Mouse (Mus musculus) macrophage (primary cell): Measurements from ENCODE around the gene Iqcf1. TPM values are rescaled to one million over a fixed set of nuclear protein-coding genes. Genes with fewer than 3 reads are reported as not detected.

Source experiments
- H3K27ac ChIP-seq: fragments of 350-480 bp; formaldehyde crosslinking; 2 replicates; pipeline ENCODE4 v1.9.0; 2021
- H3K36me3 ChIP-seq: fragments of 350-480 bp; formaldehyde crosslinking; 2 replicates; pipeline ENCODE4 v1.9.0; 2021; ENCODE audit errors: inconsistent target
- H3K4me3 ChIP-seq: fragments of 350-480 bp; formaldehyde crosslinking; 2 replicates; pipeline ENCODE4 v1.9.0; 2021; ENCODE audit errors: inconsistent target
- H3K79me2 ChIP-seq: fragments of 350-480 bp; formaldehyde crosslinking; 2 replicates; pipeline ENCODE4 v1.9.0; 2021; ENCODE audit errors: inconsistent target
- WGBS: methylation state at CpG from one replicate; pipeline ENCODE4 v1.1.7; 2026; ENCODE audit warnings: inconsistent platforms; ENCODE audit not compliant: missing documents; 5-methylcytosine and 5-hydroxymethylcytosine counted together
- polyA plus RNA-seq: library from polyadenylated mRNA; stranded (reverse); fragments of 250-400 nt; gene quantifications from 3 replicates; pipeline ENCODE4 v1.2.4, GENCODE M21; 2018; ENCODE audit warnings: inconsistent platforms
- total RNA-seq, 78 experiments: library from RNA; depleted of rRNA; stranded (reverse); fragments of 250-400 nt; gene quantifications; 1 replicate in 9 of 78; 2 replicates in 24 of 78; 3 replicates in 43 of 78; 4 replicates in 2 of 78; pipeline ENCODE4 v1.2.4; 2018; ENCODE audit warnings: inconsistent platforms in 56 of 78

The Iqcf1 gene
- total RNA-seq (2018; cell fraction: chromatin; rRNA removed), result not detected
- not detected for total RNA-seq (2018; cell fraction: cytosol; rRNA removed)
- total RNA-seq (2018; cell fraction: nucleus; rRNA removed), result not detected
- not detected in 3 replicates for polyA plus RNA-seq

GRCm38 (mm10) chr9:106499667-106500066 is at the start of gene Iqcf1:
Gene Iqcf1 (plus strand): TSS chr9:106499967.
- H3K79me2 ChIP-seq, result no peaks in the 10 kb centered on the region
- H3K36me3 ChIP-seq, result no peaks in the 10 kb centered on the region
- no peak within 1 kb of the TSS for H3K4me3 ChIP-seq
- no peak within 1 kb of the TSS for H3K27ac ChIP-seq
- WGBS, result 91% methylated on average over 6 of the region's 6 CpGs

DNA sequence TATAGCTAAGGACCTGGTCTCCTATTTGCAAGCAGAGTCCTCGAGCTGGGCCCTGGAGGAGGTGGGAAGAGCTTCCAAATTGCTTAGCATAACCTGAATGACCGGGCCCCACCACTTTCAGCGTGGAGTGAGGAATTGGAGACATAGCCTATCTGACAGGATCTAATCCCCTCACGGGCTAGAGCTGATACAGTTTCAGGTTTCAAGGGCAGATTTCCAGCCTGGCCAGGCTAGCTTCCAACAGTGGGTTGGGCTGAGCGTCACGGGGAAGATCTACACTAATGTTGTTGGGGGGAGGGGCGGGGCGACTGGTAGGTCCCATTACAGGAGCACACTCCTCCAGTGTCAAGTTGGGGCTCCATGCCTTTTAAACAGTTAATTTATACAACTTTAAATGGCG is 49.1 kb upstream of the Iqcf1 start:
- no peaks in the 10 kb centered on the region for H3K36me3 ChIP-seq
- WGBS, result 90% methylated on average over 9 of the region's 9 CpGs
- no peaks in the 10 kb centered on the region for H3K79me2 ChIP-seq
- H3K27ac ChIP-seq, result no peak overlapping the region
- H3K4me3 ChIP-seq, result no peak overlapping the region

DNA sequence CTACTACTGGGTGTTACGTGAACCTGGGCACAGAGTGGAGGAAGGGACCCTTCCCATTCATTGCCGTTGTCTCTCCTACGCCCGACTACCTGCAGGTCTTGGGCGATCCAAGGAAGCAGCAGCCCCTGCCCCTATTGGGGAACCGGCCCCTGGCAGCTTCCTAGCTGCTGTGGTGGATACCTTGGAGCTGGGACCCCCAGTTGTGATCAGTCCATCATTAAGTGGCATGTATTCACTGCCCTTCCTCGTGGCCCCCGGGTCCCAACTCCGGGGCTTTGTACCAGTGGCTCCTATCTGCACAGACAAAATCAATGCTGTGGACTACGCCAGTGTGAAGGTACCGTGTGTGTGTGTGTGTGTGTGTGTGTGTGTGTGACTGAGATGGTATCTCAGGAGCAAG is 48.5 kb upstream of the Iqcf1 start:
- no peak overlapping the region for H3K27ac ChIP-seq
- no peaks in the 10 kb centered on the region for H3K36me3 ChIP-seq
- WGBS, result 91% methylated on average over 10 of the region's 11 CpGs
- H3K4me3 ChIP-seq, result no peak overlapping the region
- no peaks in the 10 kb centered on the region for H3K79me2 ChIP-seq

- Histone ChIP-seq H3K79me2 (no peaks in the 10 kb centered on the region), H3K27ac (no peak overlapping the region), H3K36me3 (no peaks in the 10 kb centered on the region), H3K4me3 (no peak overlapping the region)
- WGBS, result 69% methylated on average over 2 of the region's 2 CpGs
Measured at GRCm38 (mm10) chr9:106451899-106452298, 47.9 kb upstream of the Iqcf1 start.

DNA sequence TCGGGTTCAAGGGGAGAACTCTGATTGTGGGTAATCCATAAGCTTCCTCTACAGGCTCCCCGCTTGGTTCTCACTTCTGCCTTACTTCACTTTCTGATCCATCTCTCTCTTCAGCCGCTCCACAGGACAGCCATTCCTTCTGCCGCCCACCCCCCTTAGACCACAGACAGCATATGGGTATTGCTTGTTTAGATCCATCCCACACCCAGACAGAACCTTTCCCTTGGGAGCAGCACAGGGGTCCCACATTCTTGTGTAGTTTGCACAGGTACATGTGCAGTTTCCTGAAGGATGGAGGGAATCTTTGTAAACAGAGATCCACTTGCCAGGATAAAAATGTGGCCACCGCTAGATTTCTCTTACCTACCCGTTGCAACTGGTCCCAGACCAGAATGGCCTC is 47.4 kb upstream of the Iqcf1 start:
- WGBS, result 82% methylated on average over 6 of the region's 6 CpGs
- no peaks in the 10 kb centered on the region for H3K79me2 ChIP-seq
- no peaks in the 10 kb centered on the region for H3K36me3 ChIP-seq
- no peak overlapping the region for H3K4me3 ChIP-seq
- no peak overlapping the region for H3K27ac ChIP-seq

GRCm38 (mm10) chr9:106452821-106453220 is 46.9 kb upstream of the Iqcf1 start:
- WGBS, result 88% methylated on average over 6 of the region's 7 CpGs
- H3K79me2 ChIP-seq, result no peaks in the 10 kb centered on the region
- H3K27ac ChIP-seq, result no peak overlapping the region
- H3K4me3 ChIP-seq, result no peak overlapping the region
- H3K36me3 ChIP-seq, result no peaks in the 10 kb centered on the region

GRCm38 (mm10) chr9:106453271-106454070 is 46.3 kb upstream of the Iqcf1 start, which contains the start of gene Pcbp4:
Gene Pcbp4 (plus strand): TSS chr9:106453291.
- Histone ChIP-seq H3K36me3 (no peaks in the 10 kb centered on the region), H3K27ac (no peak within 1 kb of the TSS), H3K79me2 (no peaks in the 10 kb centered on the region), H3K4me3 (peak within 1 kb of the TSS; percentile 17; the same call in 1 of the 2 replicates)
- 2% methylated on average over 54 of the region's 74 CpGs for WGBS

- peak overlapping the region; percentile 15; the same call in 1 of the 2 replicates for H3K4me3 ChIP-seq
- no peaks in the 10 kb centered on the region for H3K79me2 ChIP-seq
- WGBS, result 32% methylated on average over 19 of the region's 20 CpGs
- H3K36me3 ChIP-seq, result no peaks in the 10 kb centered on the region
- no peak overlapping the region for H3K27ac ChIP-seq
Measured at GRCm38 (mm10) chr9:106454071-106454761, 45.6 kb upstream of the Iqcf1 start.

- Histone ChIP-seq H3K36me3 (no peaks in the 10 kb centered on the region), H3K27ac (no peak overlapping the region), H3K79me2 (no peaks in the 10 kb centered on the region), H3K4me3 (no peak overlapping the region)
- WGBS, result 81% methylated on average over 17 of the region's 17 CpGs
Measured at GRCm38 (mm10) chr9:106454888-106455681, 44.7 kb upstream of the Iqcf1 start.

- no peaks in the 10 kb centered on the region for H3K36me3 ChIP-seq
- H3K79me2 ChIP-seq, result no peaks in the 10 kb centered on the region
- no peak overlapping the region for H3K4me3 ChIP-seq
- no peak overlapping the region for H3K27ac ChIP-seq
- whole genome bisulfite sequencing, result 92% methylated on average over 15 of the region's 15 CpGs
Measured at GRCm38 (mm10) chr9:106456325-106457162, 43.2 kb upstream of the Iqcf1 start.

- Histone ChIP-seq H3K27ac (no peak overlapping the region), H3K36me3 (no peaks in the 10 kb centered on the region), H3K79me2 (no peaks in the 10 kb centered on the region), H3K4me3 (no peak overlapping the region)
- WGBS, result 92% methylated on average over 9 of the region's 9 CpGs
Measured at GRCm38 (mm10) chr9:106457163-106457559, 42.6 kb upstream of the Iqcf1 start.

DNA sequence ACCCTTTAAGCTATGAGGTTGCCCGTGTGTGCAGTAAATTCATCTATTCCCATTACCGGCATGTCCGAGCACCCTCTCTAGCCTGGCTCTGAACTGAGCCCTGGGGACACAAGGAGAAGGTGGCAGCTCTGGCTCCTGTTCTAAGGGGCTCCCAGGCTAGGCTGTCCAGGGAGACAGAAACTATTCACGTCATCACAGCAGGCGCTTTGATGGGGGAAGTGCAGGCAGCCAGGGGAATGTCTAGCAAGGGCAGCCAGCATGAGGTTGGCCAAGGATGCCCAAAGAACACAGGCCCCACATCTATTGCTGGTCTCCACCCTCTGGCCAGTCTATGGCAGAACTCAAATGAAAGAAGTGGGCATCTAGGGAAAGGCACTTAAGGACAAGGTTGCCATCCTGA is 41.8 kb upstream of the Iqcf1 start:
- Histone ChIP-seq H3K4me3 (no peak overlapping the region), H3K36me3 (no peaks in the 10 kb centered on the region), H3K79me2 (no peaks in the 10 kb centered on the region), H3K27ac (no peak overlapping the region)
- 95% methylated on average over 5 of the region's 5 CpGs for WGBS

DNA sequence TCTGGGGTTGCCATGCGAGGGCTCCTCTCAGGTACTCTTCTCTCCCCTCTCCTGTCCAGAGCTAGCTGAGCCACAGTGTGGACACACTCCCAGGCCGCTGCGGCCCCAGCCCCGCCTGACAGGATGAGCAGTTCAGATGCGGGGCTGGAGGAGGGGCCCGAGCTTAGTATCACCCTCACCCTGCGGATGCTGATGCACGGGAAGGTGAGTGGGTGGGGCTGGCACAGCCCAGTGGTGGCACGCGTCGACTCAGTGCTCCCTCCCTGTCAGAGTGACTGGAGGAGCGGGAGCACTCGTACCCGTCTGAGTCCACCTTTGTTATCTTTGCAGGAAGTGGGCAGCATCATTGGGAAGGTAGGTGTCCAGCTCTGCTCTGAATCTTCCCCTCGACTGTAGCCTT is 39.8 kb upstream of the Iqcf1 start:
- Histone ChIP-seq H3K79me2 (no peaks in the 10 kb centered on the region), H3K4me3 (no peak overlapping the region), H3K27ac (no peak overlapping the region), H3K36me3 (no peaks in the 10 kb centered on the region)
- WGBS, result 92% methylated on average over 13 of the region's 15 CpGs
